Mouse (Mus musculus) liver, embryonic 14.5 days (tissue): ENCODE measurements at regions not wholly inside any gene's neighbourhood (a gene's known extent, or its start where the extent isn't known, plus 50 kb on each side); places are given as distances from the start of the nearest gene placed in this dataset.

Source experiments
- CTCF ChIP-seq: IDR thresholded peaks from 2 replicates; pipeline ENCODE4 v1.5.1; 2016; ENCODE audit warnings: antibody characterized with exemption, low read depth, control low read depth
- EP300 ChIP-seq: IDR thresholded peaks from 2 replicates; pipeline ENCODE4 v1.6.1; 2016; ENCODE audit warnings: antibody characterized with exemption, low read depth

DNA sequence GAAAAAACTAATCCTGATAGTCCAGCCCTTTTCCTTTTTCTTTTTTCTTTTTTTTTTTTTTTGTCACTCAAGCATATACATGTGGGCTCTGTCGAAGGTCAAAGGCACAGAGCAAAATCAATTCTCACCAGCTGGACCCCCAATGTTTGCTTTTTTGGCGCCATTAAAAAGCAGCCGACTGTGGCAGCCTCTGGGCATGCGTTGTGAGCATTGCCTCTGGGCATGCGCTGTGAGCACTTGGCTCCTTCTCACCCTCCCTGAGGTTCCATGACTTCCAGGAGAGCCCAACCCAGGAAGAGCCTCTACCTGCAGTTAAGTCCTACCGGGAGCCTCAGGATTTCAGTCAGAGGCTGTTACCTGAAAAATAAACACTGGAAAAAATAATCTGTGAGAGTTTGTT, 156.8 kb downstream of the Rab11fip4 start:
- TF ChIP-seq CTCF (no peak), EP300 (no peak)
